Mouse (Mus musculus) embryonic fibroblast, embryonic 13.5 days (primary cell): Measurements from ENCODE around the gene Ahsg. TPM values are rescaled to one million over a fixed set of nuclear protein-coding genes. Genes with fewer than 3 reads are reported as not detected.

Experiments
- H3K27ac ChIP-seq: 2 replicates; pipeline ENCODE4 v1.5.1; 2012; ENCODE audit warnings: low read length, control low read depth, inconsistent platforms; ENCODE audit not compliant: insufficient read depth
- H3K4me1 ChIP-seq: 2 replicates; pipeline ENCODE4 v1.6.1; 2011; ENCODE audit warnings: low read length; ENCODE audit not compliant: control insufficient read depth, insufficient read depth
- H3K4me3 ChIP-seq: 2 replicates; pipeline ENCODE4 v1.5.1; 2011; ENCODE audit warnings: mild to moderate bottlenecking, control low read depth, low read length; ENCODE audit not compliant: insufficient read depth
- CTCF ChIP-seq: IDR thresholded peaks from 2 replicates; pipeline ENCODE4 v1.5.1; 2011; ENCODE audit warnings: mild to moderate bottlenecking, control low read depth, low read length, moderate library complexity, borderline replicate concordance; ENCODE audit not compliant: insufficient read depth
- POLR2A ChIP-seq: IDR thresholded peaks from 2 replicates; pipeline ENCODE4 v1.6.1; 2011; ENCODE audit warnings: low read depth, mild to moderate bottlenecking, control low read depth, low read length, moderate library complexity
- polyA plus RNA-seq: library from polyadenylated mRNA; stranded (reverse); fragments of >200 nt; gene quantifications from 2 replicates; pipeline ENCODE4 v1.2.4, GENCODE M21; 2011; ENCODE audit warnings: low read depth; ENCODE audit not compliant: missing spikeins, insufficient read length

The Ahsg gene
- polyA plus RNA-seq, 1 experiment = not detected

DNA sequence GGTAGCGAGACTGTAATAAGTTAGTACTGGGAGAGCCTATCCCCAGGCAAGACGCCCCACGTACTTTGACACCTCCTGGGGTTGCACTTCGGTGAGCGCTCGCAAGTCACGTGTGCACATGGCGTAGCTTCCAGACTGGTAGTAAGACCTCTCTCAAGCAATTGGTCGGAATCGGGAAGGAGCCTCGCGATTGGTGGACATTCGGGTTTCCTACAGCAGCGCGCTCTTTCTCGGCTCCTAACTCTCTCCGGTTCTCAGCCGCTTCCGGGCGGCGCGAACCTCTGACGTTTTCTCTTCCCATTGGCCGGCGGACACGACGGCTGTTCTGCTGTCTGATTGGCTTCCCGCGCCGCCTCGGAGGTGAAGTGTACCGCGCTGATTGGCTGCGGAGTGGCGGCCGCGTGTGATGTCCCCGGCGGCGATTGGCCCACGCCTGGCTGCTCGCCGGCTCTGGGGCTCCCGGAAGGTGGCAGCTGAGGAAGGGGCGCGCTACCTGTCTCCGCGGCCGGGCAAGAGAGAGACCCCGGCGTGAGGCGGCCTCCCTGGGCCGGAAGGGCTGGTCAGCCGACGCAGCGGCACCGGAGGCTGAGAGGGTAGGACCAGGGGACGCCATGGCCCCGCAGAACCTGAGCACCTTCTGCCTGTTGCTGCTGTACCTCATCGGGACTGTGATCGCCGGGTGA lies 33.5 kb upstream of the Ahsg start, which contains the start of the genes Tbccd1 and Dnajb11:
Gene Tbccd1, minus strand, starts transcription at position 239 of the 683 bp plus-strand sequence.
Gene Dnajb11, plus strand, starts transcription at position 415 of the 683 bp plus-strand sequence.
- TF ChIP-seq CTCF (no peak), POLR2A (peak; percentile 83)
- Histone ChIP-seq H3K4me3 (peak within 1 kb of the TSS; percentile 88), H3K4me1 (peaks cover 1% of the 10 kb centered on the region; the same call in 1 of the 2 replicates), H3K27ac (no peak within 1 kb of the TSS)

DNA sequence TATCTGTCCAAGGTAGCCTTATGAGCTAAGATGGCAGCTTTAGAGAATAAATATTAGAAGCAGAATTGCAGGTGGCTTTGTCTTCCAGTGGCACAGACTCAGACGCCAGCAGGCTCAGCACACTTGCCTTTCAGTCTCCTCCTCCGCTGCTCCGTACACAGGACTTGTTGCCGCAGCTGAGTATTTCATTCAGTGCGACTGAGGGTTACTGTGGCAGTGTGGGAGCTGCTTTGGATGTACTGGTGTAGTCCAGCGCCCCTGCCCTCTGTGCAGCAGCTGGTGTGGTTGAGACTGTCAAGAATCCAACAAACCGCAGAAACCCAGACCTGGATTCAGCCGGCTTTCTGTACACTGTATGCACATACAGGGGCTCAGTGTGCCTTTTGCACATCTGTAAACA lies 18.7 kb upstream of the Ahsg start:
- Histone ChIP-seq H3K4me1 (no peaks in the 10 kb centered on the region), H3K4me3 (no peak overlapping the region), H3K27ac (no peak overlapping the region)
- no peak for TF ChIP-seq POLR2A
- TF ChIP-seq CTCF = no peak

DNA sequence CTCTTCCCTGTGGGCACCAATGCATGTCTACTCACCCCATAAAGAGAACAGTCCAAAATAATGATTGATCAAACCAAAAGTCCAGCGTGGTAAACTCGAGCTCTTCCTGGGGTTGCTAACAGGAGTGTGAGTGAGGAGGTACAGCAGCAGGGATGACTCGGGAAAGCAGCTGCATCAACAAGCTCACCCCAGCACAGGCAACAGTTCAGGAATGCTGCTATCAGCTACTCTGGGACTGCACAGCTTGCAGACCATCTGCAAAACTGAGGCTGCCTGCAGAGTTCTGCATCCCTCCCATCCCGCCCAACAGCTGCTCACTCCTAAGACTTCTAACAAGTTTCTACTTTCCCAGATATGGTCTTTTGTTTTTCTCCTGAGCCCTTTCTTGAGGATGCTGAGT lies 17.7 kb upstream of the Ahsg start:
- H3K4me1 ChIP-seq = no peaks in the 10 kb centered on the region
- TF ChIP-seq POLR2A (no peak), CTCF (no peak)
- H3K27ac ChIP-seq = no peak overlapping the region
- H3K4me3 ChIP-seq = no peak overlapping the region

DNA sequence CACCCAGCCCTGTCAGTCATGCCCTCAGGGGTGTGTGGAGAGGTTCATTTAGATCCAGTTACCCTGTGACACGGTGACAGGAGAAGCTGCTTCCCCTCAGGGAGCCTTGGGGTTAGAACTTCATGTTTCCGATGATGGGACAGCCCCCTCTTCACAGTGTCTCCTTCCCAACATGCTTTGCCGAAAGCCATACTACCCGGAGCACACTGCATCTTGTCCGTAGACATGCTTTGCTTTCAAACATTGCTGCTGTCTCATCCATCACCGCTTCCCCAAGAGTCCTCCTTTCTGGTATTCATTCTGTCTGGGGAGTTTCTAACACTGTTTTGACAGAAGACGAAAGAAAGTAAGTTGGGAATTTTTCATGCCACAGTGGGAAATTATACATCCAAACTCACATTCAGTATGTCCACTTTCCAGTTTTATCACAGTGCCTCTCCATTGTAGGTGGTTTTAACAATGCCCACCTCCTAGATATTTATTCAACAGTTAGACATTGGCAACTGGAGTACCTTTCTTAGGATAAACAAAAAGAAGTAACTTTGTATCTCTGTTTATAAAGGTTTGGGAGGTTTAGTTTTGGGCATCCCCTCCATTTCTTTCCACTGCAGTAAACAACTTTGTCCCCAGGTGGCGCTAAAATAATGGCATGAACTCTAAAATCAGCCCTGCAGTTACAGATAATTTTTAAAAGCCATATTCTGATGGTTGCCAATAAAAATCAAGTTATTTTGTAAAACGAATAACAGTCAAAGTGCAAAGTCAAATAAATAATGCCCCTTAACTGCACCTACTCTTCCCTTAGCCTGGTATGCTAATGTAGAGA lies 14.6 kb upstream of the Ahsg start:
- no peak overlapping the region for H3K4me3 ChIP-seq
- TF ChIP-seq POLR2A = no peak
- TF ChIP-seq CTCF = no peak
- peaks cover 7% of the 10 kb centered on the region for H3K4me1 ChIP-seq
- no peak overlapping the region for H3K27ac ChIP-seq

DNA sequence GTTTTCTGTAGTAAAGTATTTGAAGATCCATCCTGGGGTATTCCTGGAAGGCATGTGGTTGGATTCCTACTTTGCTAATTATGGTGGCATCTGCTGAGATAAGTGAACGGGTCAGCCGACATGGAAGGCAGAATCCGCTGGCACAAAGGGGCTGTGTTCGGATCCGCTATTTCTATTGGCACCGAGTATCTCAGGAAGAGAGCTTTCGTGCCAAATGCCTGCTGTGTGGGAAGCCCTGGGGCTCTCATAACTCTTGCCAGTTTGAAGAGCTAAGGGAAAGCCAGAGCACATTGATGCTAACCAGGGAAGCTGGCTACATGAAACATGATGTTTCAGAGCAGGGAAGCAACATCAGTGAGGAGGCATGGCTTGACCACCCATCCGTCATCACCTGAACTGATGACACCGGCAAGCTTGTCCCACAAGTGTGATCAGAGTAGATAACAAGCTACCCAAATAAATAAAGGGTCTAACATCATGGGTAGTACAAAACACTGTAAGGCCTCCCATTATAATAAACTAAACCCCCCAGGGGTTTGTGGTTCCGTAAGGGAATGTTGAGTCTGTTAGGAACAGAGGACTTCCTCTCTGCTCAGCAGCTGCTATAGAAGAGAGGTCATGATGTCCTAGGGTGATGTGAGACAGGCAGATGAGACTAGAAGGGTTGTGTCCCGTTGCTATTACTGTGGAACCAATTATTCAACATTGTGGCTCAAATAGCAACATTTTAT lies 13.3 kb upstream of the Ahsg start:
- Histone ChIP-seq H3K27ac (no peak overlapping the region), H3K4me1 (peaks cover 7% of the 10 kb centered on the region), H3K4me3 (no peak overlapping the region)
- TF ChIP-seq POLR2A (no peak), CTCF (no peak)

DNA sequence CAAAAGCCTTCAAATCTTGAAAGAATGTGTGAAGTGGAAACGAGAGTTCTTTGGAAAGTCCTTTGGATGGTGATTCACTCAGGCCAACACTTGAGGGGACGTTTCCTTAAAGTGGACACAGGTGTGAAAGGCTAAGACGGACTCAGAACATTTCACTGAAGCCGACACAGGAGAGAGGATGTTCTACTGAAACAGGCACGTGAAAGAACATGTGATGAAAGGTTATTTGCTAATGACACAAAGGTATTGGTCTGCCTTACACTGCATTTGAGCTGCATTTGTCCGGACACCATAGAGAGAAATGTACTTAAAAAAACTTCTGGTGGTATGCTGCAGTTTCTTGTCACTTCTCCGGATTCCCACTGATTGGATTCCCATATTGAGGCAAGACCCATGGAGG lies 12.4 kb upstream of the Ahsg start:
- no peak for TF ChIP-seq CTCF
- no peak for TF ChIP-seq POLR2A
- peaks cover 7% of the 10 kb centered on the region for H3K4me1 ChIP-seq

DNA sequence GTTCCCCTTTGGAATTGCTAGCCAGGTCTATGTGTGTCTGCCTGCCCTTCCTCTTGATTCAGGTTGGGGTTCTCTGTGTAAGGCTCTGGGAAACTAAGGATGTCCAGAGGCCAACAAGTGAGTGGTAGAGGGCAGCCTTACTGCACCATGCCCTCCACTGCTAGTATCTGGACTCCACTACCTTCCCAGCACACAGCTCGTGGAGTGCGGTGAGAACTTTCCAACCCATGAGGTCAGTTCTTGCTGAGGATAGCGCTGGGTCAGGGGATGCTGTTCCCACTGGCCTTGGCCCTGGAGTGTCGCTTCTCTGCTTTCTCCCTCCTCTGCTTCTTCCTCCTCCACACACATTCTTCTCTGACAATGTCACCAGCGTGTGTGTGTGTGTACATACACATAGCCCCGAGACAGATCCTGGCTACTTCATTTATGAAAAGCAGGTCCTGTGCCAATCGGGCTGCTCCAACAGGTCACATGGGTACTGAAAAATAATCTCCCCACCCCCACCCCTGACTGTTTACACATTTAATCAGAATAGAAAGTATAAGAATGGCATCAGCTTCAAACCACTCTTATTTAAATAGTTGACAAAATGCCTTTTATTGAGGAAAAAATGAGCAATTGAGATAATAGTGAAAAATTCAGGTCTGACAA lies 11.0 kb upstream of the Ahsg start:
- Histone ChIP-seq H3K4me3 (no peak overlapping the region), H3K4me1 (peaks cover 7% of the 10 kb centered on the region), H3K27ac (no peak overlapping the region)
- TF ChIP-seq POLR2A = no peak
- no peak for TF ChIP-seq CTCF

More for the DNA sequence above, 12.4 kb upstream of the Ahsg start:
- H3K27ac ChIP-seq = no peak overlapping the region
- no peak overlapping the region for H3K4me3 ChIP-seq

DNA sequence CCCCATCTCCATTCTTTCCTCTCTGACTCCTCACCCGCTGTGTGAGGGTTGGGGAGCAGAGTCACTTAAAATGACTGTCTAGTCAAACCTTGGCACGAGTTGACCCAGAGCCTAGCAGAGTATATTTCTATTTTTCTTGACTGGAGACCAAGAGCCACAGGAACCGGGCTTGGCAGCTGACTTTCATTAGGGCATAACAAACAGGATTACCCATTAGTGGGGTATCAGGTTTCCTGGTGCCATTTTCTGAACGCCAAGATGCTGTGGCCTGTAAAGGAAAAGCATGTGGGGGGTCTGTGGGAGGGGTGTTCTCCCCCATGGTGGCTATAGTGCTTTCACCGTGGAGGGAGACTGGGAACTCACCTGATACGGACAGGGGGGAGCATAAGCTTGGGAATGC lies 10.2 kb upstream of the Ahsg start:
- Histone ChIP-seq H3K4me1 (peaks cover 7% of the 10 kb centered on the region), H3K27ac (no peak overlapping the region), H3K4me3 (no peak overlapping the region)
- TF ChIP-seq CTCF = no peak
- no peak for TF ChIP-seq POLR2A

DNA sequence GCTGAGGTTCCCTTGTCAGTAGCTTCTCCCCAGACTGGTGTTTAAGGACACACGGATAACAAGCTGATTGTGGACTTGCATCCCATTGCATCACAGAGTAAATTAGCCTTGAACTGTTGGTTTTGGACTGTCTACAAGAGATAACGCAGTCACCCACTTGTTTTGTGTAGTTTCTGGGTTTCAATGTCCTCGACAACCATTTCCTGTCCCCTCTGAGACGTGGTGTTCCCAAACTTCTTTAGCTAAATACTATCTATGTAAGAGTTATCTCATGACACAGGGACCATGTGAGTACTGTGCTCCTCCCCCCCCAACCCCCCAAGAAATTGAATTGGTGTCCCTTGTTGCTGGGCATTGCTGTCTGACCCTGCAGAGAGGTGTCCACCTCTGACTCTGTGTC lies 9.6 kb upstream of the Ahsg start:
- peaks cover 7% of the 10 kb centered on the region for H3K4me1 ChIP-seq
- no peak for TF ChIP-seq CTCF
- no peak for TF ChIP-seq POLR2A
- no peak overlapping the region for H3K27ac ChIP-seq
- no peak overlapping the region for H3K4me3 ChIP-seq

DNA sequence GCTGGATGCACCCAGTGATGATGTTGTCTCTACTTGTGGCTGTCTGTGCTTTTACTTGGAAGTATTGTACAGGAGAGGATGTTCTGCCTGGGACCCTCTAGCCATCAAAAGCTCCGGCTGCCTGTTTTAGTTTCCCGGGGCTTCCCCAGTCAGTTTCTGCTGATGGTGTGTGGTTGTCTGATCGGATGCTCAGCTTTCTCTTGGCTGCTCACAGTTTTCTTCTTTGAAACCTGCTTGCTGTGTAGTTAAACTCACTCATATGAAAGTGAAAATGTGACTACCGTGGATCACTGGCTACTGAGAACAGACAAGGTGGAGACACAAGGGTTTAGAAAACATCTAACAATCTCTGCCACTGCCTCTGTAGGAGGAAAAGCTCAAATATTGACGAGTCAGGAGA lies 7.6 kb upstream of the Ahsg start:
- Histone ChIP-seq H3K4me3 (no peak overlapping the region), H3K27ac (no peak overlapping the region), H3K4me1 (peaks cover 7% of the 10 kb centered on the region)
- TF ChIP-seq CTCF (no peak), POLR2A (no peak)
